Mouse (Mus musculus) erythroblast, embryonic 14.5 days (primary cell): ENCODE results near the gene Med15.

ENCODE experiments used
- GATA1 ChIP-seq: IDR thresholded peaks from 2 replicates; pipeline ENCODE4 v1.6.1; 2012; ENCODE audit warnings: low read length, inconsistent platforms, mixed read lengths
- TAL1 ChIP-seq: IDR thresholded peaks from 3 replicates; pipeline ENCODE4 v1.6.1; 2012; ENCODE audit warnings: low read length, inconsistent platforms, mixed read lengths

DNA sequence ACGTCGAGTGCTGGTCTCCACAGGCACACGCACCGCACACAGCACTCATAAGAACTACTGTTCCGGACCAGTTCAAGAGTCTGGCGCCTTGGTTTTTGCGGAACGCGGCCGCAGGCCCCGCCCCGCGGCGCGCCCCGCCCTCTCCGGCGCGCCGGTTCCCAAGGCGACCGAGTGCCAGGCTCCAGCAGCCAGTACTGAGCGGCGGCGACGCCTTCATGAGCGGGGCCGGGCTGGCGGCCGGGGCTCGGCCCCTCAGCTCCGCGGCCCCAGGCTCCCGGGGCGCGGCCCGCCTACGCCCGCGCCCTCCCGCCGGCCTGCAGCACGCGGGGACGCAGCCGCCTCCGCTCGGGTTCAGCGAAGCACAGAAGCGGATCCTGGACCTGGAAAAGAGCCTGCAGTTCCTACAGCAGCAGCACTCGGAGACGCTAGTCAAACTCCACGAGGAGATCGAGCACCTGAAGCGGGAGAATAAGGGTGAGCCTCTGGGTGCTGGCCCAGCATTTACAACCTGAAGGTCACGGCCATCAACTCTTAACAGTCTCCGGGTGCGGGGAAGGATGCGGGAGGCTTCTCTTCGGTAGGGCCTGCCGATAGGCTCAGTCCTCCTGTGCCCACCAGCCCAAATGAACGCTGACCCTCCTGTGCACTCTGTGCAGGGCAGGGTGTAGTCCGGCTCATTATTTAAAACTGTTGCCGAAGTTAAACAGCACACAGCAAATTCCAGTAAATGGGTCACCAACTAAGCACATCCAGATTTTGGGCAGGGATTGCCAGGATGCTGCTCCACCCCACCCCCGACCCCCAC, 86.2 kb downstream of the Med15 start, which contains the start of gene Ccdc74a:
- TF ChIP-seq GATA1 (no peak), TAL1 (no peak)
